Mouse (Mus musculus): ENCODE measurements at regions not wholly inside any gene's neighbourhood (a gene's known extent, or its start where the extent isn't known, plus 50 kb on each side); places are given as distances from the start of the nearest gene placed in this dataset.

- Histone ChIP-seq H3K4me2 (ENCODE audit: low read depth) (no peak overlapping the region), H3K79me2 (ENCODE audit: control insufficient read depth, insufficient read depth) (no peaks in the 10 kb centered on the region), H3K27me3 (ENCODE audit: control insufficient read depth, insufficient read depth, insufficient read length) (no peaks in the 10 kb centered on the region), H3K4me3 (no peak overlapping the region), H3ac (ENCODE audit: control insufficient read depth, insufficient read length) (no peak overlapping the region), H3K36me3 (ENCODE audit: control insufficient read depth, insufficient read depth) (no peaks in the 10 kb centered on the region)
- no peak for TF ChIP-seq USF1 (IDR thresholded peaks at IDR 0.05; ENCODE audit: low read depth)
- no peak for TF ChIP-seq POLR2AphosphoS2 (IDR thresholded peaks at IDR 0.05; ENCODE audit: insufficient read length, low read depth)
- TF ChIP-seq POLR2A (IDR thresholded peaks at IDR 0.05; ENCODE audit: insufficient read length, low read depth): no peak
- no peak for TF ChIP-seq MAX (IDR thresholded peaks at IDR 0.05; ENCODE audit: low read depth)
- no peak for TF ChIP-seq TCF12 (IDR thresholded peaks at IDR 0.05; ENCODE audit: insufficient read depth, poor library complexity, severe bottlenecking)
Observed at GRCm38 (mm10) chr7:135810971-135811370, 94.8 kb upstream of the Mki67 start.

GRCm38 (mm10) chr7:135813616-135814015 lies 97.5 kb upstream of the Mki67 start:
- TF ChIP-seq CEBPB (IDR thresholded peaks at IDR 0.05; ENCODE audit: insufficient read depth, poor library complexity, severe bottlenecking) (0 out of 2 replicates have a peak, but pooled peaks have one; percentile 11), MYOD1 (IDR thresholded peaks at IDR 0.05; ENCODE audit: control insufficient read depth in 1 of 3, insufficient read length in 2 of 3, low read depth in 2 of 3) (no peak), E2F4 (IDR thresholded peaks at IDR 0.05; ENCODE audit: insufficient read depth) (no peak)
- Histone ChIP-seq H3K4me3 (no peak overlapping the region), H3ac (ENCODE audit: control insufficient read depth, insufficient read length) (no peak overlapping the region), H3K36me3 (ENCODE audit: control insufficient read depth, insufficient read depth) (no peaks in the 10 kb centered on the region), H3K27me3 (ENCODE audit: control insufficient read depth, insufficient read depth, insufficient read length) (no peaks in the 10 kb centered on the region), H3K4me2 (ENCODE audit: low read depth) (no peak overlapping the region), H3K79me2 (ENCODE audit: control insufficient read depth, insufficient read depth) (no peaks in the 10 kb centered on the region)

- no peak overlapping the region for H3K4me2 ChIP-seq (ENCODE audit: low read depth)
- no peak for TF ChIP-seq MYOD1 (IDR thresholded peaks at IDR 0.05; ENCODE audit: control insufficient read depth in 1 of 3, insufficient read length in 2 of 3, low read depth in 2 of 3)
- no peak for TF ChIP-seq MAX (IDR thresholded peaks at IDR 0.05; ENCODE audit: low read depth)
- no peak for TF ChIP-seq SRF (IDR thresholded peaks at IDR 0.05; ENCODE audit: control insufficient read depth, insufficient read length, low read depth)
- TF ChIP-seq E2F4 (IDR thresholded peaks at IDR 0.05; ENCODE audit: insufficient read depth): no peak
- TF ChIP-seq TCF12 (IDR thresholded peaks at IDR 0.05; ENCODE audit: insufficient read depth, poor library complexity, severe bottlenecking): no peak
- TF ChIP-seq MYOG (IDR thresholded peaks at IDR 0.05; ENCODE audit: control insufficient read depth in 1 of 3, insufficient read depth in 1 of 3, insufficient read length in 2 of 3, low read depth in 2 of 3): no peak
- no peak for TF ChIP-seq POLR2AphosphoS2 (IDR thresholded peaks at IDR 0.05; ENCODE audit: insufficient read length, low read depth)
- no peak for TF ChIP-seq TCF3 (IDR thresholded peaks at IDR 0.05; ENCODE audit: insufficient read length, low read depth)
- no peak for TF ChIP-seq REST (IDR thresholded peaks at IDR 0.05; ENCODE audit: insufficient read depth, insufficient read length)
- no peak for TF ChIP-seq CEBPB (IDR thresholded peaks at IDR 0.05; ENCODE audit: insufficient read depth, poor library complexity, severe bottlenecking)
- no peak for TF ChIP-seq USF1 (IDR thresholded peaks at IDR 0.05; ENCODE audit: low read depth)
- no peak for TF ChIP-seq POLR2A (IDR thresholded peaks at IDR 0.05; ENCODE audit: insufficient read length, low read depth)
- no peak overlapping the region for H3ac ChIP-seq (ENCODE audit: control insufficient read depth, insufficient read length)
- H3K4me3 ChIP-seq: no peak overlapping the region
- H3K27me3 ChIP-seq (ENCODE audit: control insufficient read depth, insufficient read depth, insufficient read length): no peaks in the 10 kb centered on the region
- no peaks in the 10 kb centered on the region for H3K79me2 ChIP-seq (ENCODE audit: control insufficient read depth, insufficient read depth)
- no peaks in the 10 kb centered on the region for H3K36me3 ChIP-seq (ENCODE audit: control insufficient read depth, insufficient read depth)
Observed at GRCm38 (mm10) chr7:135816191-135816590, 100.0 kb upstream of the Mki67 start.

- no peak overlapping the region for H3ac ChIP-seq (ENCODE audit: control insufficient read depth, insufficient read length)
- no peaks in the 10 kb centered on the region for H3K79me2 ChIP-seq (ENCODE audit: control insufficient read depth, insufficient read depth)
- no peak overlapping the region for H3K4me2 ChIP-seq (ENCODE audit: low read depth)
- H3K36me3 ChIP-seq (ENCODE audit: control insufficient read depth, insufficient read depth): no peaks in the 10 kb centered on the region
- no peak overlapping the region for H3K4me3 ChIP-seq
- H3K27me3 ChIP-seq (ENCODE audit: control insufficient read depth, insufficient read depth, insufficient read length): no peaks in the 10 kb centered on the region
- TF ChIP-seq E2F4 (IDR thresholded peaks at IDR 0.05; ENCODE audit: insufficient read depth) (no peak), REST (IDR thresholded peaks at IDR 0.05; ENCODE audit: insufficient read depth, insufficient read length) (no peak), MYOG (IDR thresholded peaks at IDR 0.05; ENCODE audit: control insufficient read depth in 1 of 3, insufficient read depth in 1 of 3, insufficient read length in 2 of 3, low read depth in 2 of 3) (no peak), TCF12 (IDR thresholded peaks at IDR 0.05; ENCODE audit: insufficient read depth, poor library complexity, severe bottlenecking) (no peak), USF1 (IDR thresholded peaks at IDR 0.05; ENCODE audit: low read depth) (no peak)
Observed at GRCm38 (mm10) chr7:135817868-135818267, 101.7 kb upstream of the Mki67 start.

GRCm38 (mm10) chr7:135818298-135818697 lies 102.1 kb upstream of the Mki67 start:
- H3K4me2 ChIP-seq (ENCODE audit: low read depth): no peak overlapping the region
- TF ChIP-seq MYOG (IDR thresholded peaks at IDR 0.05; ENCODE audit: control insufficient read depth in 1 of 3, insufficient read depth in 1 of 3, insufficient read length in 2 of 3, low read depth in 2 of 3) (no peak), TCF12 (IDR thresholded peaks at IDR 0.05; ENCODE audit: insufficient read depth, poor library complexity, severe bottlenecking) (no peak), REST (IDR thresholded peaks at IDR 0.05; ENCODE audit: insufficient read depth, insufficient read length) (no peak), E2F4 (IDR thresholded peaks at IDR 0.05; ENCODE audit: insufficient read depth) (no peak), USF1 (IDR thresholded peaks at IDR 0.05; ENCODE audit: low read depth) (no peak)
- no peak overlapping the region for H3K4me3 ChIP-seq
- H3K27me3 ChIP-seq (ENCODE audit: control insufficient read depth, insufficient read depth, insufficient read length): no peaks in the 10 kb centered on the region
- H3ac ChIP-seq (ENCODE audit: control insufficient read depth, insufficient read length): no peak overlapping the region
- no peaks in the 10 kb centered on the region for H3K36me3 ChIP-seq (ENCODE audit: control insufficient read depth, insufficient read depth)
- H3K79me2 ChIP-seq (ENCODE audit: control insufficient read depth, insufficient read depth): no peaks in the 10 kb centered on the region

All from myocyte (in vitro differentiated cells).